Mouse (Mus musculus) lung, postnatal 25 days (tissue): ENCODE data around the gene Crbn.

Experiments
- DNase-seq: peaks from one replicate; pipeline ENCODE4 v3.0.0; 2022; ENCODE audit warnings: low spot score

Crbn gene

DNA sequence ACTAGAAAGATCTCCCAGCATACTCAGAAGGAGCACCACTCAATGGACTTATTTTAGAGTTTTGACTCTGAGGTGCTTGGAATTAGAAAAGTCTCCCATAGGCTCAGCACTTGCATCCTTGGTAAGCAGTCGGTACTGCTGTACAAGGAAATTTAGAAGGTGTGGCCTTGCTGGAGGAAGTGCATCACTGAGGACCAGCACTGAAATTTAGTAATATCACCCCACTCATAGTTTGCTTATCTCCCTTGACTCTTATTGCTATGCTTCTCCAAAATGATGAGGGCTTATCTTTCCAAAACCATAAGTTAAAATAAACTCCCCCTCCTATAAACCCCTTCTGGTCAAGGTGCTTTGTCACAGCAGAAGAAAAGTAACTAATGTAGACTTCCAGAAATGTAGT, 38.4 kb downstream of the Crbn start:
- no peak for DNase-seq

GRCm38 (mm10) chr6:106760473-106761218, 39.2 kb downstream of the Crbn start:
- DNase-seq: no peak

GRCm38 (mm10) chr6:106758299-106758698, 41.6 kb downstream of the Crbn start:
- DNase-seq: no peak

DNA sequence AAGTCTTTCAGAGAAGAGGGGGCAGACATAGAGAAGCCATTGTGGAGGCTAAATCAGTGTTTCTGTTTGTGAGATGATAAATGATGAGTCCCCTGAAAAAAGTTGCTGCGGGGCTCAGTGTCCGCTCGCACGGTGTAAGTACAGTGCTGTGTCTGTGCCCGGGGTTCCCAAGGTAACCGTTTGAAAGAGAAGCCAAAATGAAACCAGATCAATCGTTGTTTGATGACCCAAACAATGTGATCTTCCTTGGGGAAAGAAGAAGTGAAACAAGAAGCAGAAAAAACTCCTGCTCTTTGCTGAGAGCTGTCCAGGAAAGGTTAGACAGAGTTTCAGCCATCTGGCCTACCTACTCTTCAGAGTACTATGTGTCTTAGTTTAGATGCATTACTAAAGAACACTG, 49.6 kb downstream of the Crbn start:
- no peak for DNase-seq

DNA sequence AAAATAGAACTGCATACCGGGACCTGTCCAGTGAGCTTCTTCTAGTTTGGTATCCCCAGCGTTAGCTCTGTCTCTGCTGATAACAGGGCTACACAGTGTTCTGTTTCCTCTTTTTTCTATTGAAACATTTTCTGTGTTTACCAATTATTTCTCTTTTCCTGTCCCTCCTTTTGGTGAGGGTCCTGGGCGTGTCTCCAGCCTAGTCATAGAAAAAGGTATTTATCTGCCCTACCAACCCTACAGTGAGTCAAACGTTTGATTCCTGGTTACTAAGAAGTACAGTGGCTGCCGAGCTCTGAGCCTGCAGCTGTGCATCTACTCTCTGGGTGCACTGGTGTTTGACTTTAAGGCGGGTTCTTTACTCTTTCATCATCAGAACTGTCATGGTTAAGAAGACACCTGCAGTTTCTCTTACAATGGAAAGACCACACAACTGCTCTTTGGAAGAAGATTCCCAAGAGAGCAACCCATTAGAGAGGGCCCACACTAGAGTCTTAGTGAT, 50.9 kb downstream of the Crbn start, which contains the start of gene Il5ra:
Gene Il5ra (minus strand): TSS at position 151 of the 502 bp plus-strand sequence.
- DNase-seq: no peak

DNA sequence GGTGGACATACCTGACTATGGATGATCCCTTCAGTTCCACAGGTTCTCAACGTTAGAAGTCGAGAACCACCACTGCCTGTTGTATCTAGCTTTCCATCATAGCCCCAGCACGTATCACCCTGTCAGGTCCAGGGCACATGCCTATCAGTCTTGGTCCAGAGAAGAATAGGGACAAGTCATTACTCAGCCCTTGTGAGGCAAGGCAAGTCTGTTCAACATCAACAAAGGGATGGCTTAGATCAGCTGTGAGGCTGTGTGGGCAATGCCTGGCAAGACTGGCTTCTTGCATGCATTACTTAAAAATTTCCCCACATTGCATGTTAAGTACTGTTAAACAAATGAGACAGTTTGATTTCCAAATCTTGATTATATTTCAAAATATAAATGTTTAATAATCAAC, 52.1 kb downstream of the Crbn start:
- DNase-seq: no peak

GRCm38 (mm10) chr6:106747251-106747650, 52.6 kb downstream of the Crbn start:
- DNase-seq: no peak

DNA sequence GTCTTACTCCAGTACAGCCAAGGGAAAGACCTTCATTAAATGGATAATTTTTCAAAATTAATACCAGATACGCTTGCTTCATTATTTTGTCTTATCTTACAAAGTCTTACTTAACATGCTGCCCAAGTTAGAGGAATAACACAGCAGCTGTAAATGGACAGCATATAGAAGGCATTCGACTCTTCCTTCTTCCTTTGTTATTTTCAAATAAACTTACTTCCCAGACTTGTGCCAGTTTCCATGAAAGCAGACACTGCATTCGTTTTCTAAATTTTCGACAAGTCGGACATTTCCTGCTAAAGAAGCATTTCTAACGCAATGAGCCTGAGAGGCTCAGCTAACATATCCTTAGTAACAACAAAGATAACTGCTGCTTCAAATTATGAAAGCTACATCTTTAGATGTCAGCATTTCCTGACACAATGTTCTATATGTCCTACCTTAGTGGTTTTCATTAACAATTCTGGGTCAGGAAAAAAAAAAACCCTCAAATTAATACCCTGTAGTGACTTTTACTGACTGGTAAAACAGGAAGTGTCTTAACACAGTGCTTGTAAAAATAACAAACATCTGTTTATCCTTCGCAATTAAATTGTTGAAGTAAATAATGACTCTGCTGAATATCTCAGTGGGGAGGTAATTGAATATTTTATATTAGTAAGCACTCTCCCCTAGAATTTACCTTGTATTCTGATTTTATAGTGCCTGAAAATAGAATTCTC, 54.0 kb downstream of the Crbn start:
- DNase-seq: no peak

- DNase-seq: no peak
Observed at GRCm38 (mm10) chr6:106743556-106744233, 56.2 kb downstream of the Crbn start.

DNA sequence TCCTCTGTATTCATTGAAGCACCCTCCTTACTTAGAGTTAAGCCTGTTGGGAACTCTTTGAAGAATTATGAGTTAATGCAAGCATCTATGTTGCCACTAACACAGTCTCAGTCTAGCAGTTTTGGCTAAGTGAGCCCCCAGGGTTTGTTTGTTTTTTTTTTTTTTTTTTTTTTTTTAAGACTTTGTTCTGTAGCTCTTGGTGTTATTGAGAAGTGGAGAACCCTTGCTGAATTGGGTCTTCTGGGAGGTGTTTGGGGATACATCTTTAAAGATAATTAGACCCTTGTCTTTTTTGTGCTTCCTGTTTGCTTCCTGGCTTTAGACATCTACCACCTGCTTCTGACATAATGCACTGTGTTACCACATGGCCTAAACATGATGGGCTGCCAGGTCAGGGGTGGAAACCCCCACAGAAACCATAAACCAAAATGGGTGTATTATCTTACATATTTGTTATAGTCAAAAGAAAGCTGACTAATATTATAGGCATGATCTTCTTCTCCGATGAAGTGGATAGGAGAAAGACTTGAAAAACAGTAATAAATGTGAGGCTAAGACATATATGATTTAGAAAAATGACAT, 59.5 kb downstream of the Crbn start:
- no peak for DNase-seq

GRCm38 (mm10) chr6:106738229-106738628, 61.6 kb downstream of the Crbn start:
- DNase-seq: no peak

GRCm38 (mm10) chr6:106732563-106732962, 67.3 kb downstream of the Crbn start:
- DNase-seq: no peak
